Mouse (Mus musculus) telencephalon, adult 2 months (tissue): ENCODE results near the gene Bbs9.
"Not testable (repeated sequence)": the region's sequence is repeated elsewhere in the genome, so short reads cannot be mapped to it uniquely, and the experiment has no call there.

Experiments used
- DNase-seq: peaks from one replicate; pipeline ENCODE4 v3.0.0-alpha.2; 2011; ENCODE audit warnings: low read depth, low spot score

Gene Bbs9

DNA sequence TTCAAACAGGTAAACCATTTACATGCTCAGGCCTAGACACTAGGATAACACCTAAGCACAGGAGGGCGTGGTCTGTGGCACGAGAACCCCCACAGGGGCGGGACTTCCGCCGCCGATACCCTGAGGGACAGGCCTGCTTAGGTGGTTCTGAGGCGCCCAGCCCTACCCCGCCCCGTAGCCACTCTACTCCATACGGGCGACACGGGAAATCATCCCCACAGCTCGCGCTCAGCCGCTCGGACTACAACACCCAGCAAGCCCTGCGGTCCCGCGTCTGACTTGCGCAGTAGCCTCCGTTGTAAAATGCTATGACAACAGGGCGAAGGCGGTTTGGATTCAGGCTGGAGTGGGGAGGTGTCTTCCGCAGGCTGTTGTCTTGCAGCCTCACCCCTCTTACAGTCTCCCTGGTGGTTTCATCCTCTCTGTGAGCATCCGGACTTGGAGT lies at the start of gene Bbs9:
TSS of gene Bbs9 (plus strand) at position 292 of the 445 bp plus-strand sequence.
- DNase-seq: peak; percentile 97

- no peak for DNase-seq
Observed at GRCm38 (mm10) chr9:22428028-22428665, 47.4 kb upstream of the Bbs9 start.

DNA sequence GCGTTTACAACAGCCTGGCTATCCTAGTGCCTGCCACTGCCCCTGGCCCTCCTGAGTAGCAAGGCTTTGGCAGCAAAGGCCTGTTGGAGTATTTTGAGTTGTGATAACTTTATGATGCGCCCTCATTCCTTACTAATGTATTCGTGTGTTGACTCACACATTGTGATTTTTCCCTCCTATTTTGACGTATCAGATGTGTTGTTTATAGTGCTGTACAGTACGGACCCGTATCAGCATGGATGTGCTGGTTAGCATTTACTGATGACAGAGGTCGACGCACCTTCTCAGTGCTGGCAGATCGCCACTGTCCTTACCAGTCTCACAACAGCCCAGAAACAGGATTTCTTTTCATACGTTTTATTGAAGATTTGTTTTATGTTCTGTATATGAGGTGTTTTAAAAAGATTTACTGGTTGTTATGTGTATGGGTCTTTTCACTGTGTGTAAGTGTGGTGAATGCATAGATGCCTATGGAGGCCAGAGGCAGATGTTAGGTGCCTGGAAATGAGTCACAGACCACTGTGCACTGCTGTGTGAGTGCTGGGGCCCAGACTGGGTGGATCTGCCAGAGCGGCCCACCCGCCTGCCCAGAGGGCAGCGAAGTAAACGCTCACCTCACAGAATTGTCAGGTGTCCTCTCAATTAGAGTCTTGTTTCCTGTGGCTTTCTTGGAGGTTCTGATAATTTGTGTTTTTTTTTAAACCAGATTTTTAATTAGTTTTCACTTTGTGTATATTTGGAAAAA lies 46.7 kb upstream of the Bbs9 start:
- no peak for DNase-seq

DNA sequence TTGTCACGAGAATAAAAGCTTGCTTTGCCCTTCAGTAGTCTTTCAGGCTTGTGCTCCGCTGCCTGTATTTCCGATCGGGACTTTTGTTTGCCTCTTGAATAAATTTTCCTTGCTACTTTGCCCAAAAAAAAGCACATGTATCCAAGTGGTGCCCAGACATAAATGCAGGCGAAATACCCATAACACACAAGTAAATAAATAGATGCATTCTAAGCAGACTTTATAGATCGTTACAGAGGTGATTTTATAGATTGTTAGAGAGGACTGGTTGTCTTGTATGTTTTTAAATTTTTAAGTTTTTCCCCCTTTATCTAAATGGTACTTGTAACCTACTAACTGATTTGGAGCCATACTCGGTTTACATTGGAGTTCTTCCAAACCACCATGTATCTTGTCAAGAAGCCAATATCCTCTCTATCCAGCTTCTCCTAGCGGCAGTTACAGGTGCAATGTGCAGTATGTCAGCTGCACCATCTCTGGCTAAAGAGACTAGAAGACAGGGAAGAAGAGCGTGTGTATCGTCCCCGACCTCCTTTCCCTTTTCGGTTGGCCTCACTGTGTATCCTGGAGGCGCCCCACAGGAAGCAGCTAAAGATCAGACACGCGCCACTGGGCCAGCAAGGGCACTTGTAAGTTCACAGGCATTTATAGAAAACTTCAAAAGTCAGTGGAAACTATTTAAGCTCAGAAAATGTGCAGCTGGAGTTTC lies 45.8 kb upstream of the Bbs9 start:
- DNase-seq: no peak

DNA sequence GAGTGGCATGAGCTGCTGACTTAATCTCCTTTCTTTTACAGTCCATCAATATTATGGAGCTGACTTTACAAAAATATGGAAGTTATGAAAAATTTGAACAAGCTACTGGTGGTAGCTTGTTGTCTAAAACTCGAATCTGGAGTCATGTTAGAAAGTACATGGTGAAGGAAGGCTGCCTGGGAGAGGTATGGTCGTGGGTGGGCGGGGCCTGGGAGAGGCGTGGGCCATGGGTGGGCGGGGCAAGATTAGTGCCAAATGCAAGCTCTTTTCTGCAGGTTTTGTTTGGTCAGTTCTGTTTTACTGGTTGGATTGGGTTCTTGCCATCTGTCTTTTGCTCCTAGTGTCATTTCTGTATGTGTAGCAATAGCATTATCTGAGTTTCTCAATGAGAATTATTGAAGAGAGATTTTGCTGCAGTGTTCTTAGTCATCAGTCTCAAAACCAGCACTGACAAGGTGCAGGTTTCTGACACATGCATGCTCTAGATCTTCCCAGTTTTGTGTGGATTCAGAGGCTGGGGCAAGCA lies 45.1 kb upstream of the Bbs9 start:
- DNase-seq: no peak

- DNase-seq: no peak
Observed at GRCm38 (mm10) chr9:22433221-22433620, 42.3 kb upstream of the Bbs9 start.

- no peak for DNase-seq
Observed at GRCm38 (mm10) chr9:22434101-22434500, 41.4 kb upstream of the Bbs9 start.

DNA sequence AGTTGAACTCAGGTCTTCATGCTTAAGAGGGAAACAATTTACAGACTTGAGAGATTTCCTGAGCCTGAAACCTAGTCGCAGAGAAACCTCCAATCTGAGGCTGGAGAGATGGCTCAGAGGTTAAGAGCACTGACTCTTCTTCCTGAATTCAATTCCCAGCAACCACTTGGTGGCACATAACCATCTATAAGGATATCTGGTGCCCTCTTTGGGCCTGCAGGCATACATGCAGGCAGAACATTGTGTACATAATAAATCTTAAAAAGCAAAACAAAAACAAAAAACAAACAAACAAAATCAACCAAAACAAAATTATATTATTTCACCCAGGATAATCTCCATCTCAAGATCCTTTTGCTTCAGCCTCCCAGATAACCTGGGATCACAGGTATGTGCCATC lies 36.7 kb upstream of the Bbs9 start:
- no peak for DNase-seq

GRCm38 (mm10) chr9:22443157-22443556 lies 32.4 kb upstream of the Bbs9 start:
- no peak for DNase-seq

GRCm38 (mm10) chr9:22445123-22445522 lies 30.4 kb upstream of the Bbs9 start:
- DNase-seq: no peak

DNA sequence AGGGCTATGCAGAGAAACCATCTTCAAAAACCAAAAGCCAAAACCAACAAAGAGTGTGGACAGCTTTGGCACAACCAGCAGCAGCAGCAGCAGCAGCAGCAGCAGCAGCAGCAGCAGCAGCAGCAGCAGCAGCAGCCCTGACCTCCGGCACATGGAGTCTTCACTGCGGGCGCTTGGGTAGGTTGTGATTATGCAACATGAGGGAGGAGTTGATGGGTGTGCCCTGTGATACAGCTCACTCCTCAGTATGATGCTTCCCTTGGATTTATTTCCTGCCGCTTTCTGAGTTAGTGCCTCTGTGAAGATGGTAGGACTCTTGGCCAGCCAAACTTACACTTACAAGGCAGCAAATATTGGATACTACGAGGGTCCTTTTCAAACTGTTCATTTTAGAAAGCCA lies 28.3 kb upstream of the Bbs9 start:
- DNase-seq: no peak

DNA sequence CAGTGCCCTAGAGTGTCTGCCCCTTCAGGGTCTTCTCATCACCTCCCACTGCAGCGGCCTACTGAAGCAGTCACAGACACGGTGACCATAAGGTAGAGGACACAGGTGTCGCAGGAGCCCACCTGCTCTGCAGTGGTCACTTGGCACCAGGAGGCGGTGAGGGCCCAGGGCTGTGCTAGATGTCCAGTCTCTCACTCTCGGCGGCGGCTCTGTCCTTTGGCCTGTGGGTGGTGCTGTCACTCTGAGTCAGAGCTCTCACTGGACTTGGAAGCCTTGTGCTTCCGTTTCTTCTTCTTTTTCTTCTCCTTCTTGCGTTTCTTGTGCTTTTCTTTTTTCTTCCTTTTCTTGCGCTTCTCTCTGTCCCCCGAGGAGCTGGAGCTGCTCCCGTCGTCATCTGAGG lies 27.1 kb upstream of the Bbs9 start:
- no peak for DNase-seq

- DNase-seq: no peak
Observed at GRCm38 (mm10) chr9:22449209-22449608, 26.3 kb upstream of the Bbs9 start.

DNA sequence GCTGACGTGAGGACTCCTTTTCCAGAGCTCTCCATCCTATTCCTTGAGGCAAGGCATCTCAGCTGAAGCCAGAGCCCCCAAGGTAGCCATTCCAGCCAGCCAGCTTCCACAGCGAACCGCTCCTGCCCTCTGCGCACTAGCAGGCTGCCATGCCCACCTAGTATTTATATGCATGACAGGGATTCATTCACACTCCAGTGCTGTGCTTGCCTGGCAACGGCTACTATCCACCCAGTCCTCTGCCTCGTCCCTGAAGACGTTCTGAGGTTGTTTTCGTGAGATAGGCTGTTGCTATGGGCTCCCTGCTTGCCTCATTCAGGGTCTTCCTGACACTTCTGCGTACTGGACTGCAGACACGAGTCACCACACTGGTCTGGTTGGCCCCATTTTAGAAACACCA lies 22.8 kb upstream of the Bbs9 start:
- no peak for DNase-seq

- no peak for DNase-seq
Observed at GRCm38 (mm10) chr9:22453501-22453924, 22.0 kb upstream of the Bbs9 start.

DNA sequence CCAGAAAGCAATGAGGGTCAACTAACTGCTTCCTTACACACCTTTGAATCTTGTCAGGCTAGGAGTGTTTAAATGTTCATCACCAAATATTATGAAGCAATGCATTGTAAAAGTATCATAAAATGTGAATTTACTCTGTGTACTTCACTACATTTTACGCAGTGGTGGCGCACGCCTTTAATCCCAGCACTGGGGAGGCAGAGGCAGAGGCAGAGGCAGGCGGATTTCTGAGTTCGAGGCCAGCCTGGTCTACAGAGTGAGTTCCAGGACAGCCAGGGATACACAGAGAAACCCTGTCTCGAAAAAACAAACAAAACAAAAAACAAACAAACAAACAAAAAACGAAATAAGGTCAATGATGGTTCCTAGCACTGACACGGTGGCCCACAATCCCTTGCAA lies 21.5 kb upstream of the Bbs9 start, which contains the start of gene Gm17545:
TSS of gene Gm17545 (plus strand) at position 301 of the 400 bp plus-strand sequence.
- DNase-seq: not testable (repeated sequence)

DNA sequence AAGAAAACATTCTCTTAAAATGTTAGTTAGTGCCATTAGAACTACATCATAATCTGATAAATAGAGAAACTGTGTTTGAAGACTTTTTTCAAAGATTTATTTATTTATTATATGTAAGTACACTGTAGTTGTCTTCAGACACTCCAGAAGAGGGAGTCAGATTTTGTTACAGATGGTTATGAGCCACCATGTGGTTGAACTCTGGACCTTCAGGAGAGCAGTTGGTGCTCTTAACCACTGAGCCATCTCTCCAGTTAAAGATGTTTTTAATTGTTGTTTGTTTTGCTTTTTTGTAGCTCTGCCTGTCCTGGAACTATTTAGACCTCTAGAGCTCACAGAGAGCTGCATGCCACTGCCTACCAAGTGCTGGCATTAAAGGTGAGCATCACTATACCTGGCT lies 20.5 kb upstream of the Bbs9 start:
- DNase-seq: no peak

- DNase-seq: no peak
Observed at GRCm38 (mm10) chr9:22457142-22457835, 18.2 kb upstream of the Bbs9 start.

DNA sequence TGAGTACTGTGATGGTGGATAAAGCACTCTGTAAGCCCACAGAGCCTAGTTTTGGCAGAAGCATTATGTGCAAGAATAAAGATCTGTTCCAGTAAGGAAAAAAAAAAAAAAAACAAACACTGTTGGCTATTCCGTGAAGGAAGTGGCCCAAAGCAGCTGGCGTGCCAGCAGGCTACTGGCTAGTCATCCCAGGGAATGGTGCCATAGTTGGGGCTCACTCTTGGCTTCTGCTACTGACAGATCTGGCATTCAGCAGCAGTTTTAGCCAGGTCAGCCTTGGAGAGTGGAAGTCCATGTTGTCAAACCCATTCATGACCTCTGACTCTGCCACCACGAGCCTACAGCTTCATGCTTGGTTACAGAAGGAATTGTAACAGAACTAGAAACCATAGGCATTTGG lies 13.6 kb upstream of the Bbs9 start:
- DNase-seq: no peak

DNA sequence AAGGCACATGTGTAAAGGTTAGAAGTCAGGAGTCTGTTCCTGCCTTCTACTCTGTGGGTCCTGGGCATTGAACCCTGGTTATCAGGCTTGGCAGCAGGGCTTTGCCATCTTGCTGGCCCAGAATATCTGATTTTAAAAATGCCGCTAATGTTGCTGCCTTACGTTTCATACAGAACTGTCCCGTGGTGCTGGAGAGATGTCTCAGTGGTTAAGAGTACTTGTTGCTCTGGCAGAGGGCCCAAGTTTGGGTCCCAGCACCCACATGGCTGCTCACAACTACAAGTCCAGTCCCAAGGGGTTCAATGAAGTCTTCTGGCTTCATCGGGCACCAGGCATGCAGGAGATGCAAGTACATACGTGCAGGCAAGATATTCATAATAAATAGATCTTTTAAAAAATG lies 9.3 kb upstream of the Bbs9 start:
- no peak for DNase-seq

DNA sequence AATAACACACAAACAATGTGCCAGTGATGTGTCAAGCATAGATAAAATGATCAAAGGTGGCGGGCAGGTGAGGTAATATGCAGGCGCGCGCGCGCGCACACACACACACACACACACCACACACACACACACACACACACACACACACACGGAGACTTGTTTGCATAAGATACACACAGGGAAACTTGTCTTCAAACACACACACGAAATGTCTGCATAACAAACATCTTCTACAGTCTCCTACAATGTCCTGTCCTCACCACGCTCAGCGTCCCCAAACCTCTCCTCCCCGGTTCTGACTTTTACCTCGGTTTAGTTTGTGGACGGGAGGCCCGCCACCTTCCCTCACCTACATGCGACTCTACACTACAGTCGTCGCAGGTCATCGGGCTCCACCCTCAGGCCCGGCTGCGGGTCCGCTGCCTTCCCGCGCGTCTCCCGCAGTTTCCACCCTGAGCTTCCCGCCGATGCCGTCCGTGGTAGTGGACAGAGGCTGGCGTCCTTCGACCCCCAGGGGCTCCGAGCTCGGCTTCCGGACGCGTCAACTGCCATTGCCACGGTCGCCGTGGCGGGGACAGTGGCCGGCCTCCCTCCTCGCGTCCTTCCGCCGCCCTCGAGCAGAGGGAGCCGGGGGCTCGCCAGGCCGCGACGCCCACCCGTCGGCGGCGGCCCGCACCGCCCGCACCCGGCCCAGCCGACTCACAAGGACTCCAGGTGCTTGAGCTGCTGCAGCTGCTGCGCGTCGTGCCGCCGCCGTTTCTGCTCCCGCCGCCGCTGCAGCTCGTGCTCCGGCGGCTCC lies 7.9 kb upstream of the Bbs9 start:
- DNase-seq: no peak
